Mouse (Mus musculus): ENCODE measurements around the gene Evi5.

The Evi5 gene

GRCm38 (mm10) chr5:107873330-107873729, 1.6 kb downstream of the Evi5 start:
- no peak for DNase-seq (ENCODE audit: low spot score in 2 of 2)

DNA sequence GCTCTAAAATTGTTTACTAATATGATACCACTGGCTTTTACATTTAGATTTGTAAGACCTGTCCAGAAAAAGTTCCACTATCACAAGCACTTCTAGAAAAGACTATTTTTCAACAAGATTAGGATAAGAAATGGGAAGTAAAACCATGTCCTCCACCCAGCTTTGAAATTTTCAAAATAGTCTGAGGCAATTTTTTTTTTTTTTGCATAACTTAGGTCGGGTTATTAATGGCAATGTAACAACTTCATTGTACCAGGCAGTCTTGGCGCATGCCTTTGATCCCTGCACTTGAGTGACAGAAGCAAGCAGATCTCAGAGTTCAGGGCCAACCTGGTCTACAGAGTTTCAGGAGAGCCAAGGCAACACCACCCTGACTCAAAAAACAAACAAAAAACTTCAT, 5.2 kb downstream of the Evi5 start:
- DNase-seq (ENCODE audit: low spot score in 2 of 2): no peak

DNA sequence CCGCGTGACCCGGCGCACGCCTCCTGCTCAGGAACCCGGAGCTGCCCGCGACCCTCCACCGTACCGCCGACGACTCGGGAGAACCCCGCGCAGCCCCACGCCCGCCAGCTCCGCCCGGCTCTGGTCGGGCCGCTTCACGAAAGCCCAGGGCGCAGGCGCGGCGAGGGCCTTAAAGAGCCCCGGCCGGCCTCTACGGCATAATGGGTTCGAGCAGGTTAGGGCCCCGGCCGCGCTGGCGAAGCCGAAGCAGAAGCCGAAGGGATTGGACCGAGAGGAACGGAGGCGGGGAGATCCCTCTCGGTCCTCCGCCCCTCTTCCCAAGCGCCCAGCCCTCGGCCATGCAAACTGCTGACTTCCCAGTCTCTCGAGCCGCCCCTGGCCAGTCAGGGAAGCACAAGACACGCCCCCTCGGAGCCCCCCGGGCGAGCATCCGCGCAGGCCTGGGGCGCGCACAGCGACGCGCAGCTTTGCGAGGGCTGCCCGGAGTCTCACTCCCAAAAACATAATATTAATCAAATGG, 5.9 kb downstream of the Evi5 start:
- DNase-seq (ENCODE audit: low spot score in 2 of 2): peak; percentile 86 to 94

- DNase-seq (ENCODE audit: low spot score in 2 of 2): peak; percentile 57 to 60
These were observed 6.7 kb downstream of the Evi5 start for GRCm38 (mm10) chr5:107867970-107868904.

GRCm38 (mm10) chr5:107866127-107867126, 8.5 kb downstream of the Evi5 start:
- DNase-seq (ENCODE audit: low spot score in 2 of 2): peak in 1 of 2 experiments; percentile 19

DNA sequence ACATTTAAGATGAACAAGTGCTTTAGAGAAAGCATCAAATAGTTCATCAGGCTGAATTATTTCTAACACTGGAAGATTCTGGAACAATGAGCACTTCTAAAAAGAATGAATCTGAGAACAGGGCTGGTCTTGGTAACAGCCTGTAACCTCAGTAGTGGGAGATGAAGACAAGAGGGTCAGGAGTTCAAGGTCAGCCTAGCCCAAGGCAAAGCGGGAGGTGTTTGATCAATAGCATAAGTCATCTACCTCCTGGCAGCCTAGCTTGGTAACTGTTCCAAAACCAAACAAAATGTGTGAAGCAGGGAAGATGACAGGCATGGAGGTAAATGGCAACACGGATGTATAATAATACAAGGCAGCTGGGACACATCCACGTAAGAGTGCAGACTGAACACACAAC, 10.9 kb downstream of the Evi5 start:
- DNase-seq (ENCODE audit: low spot score in 2 of 2): no peak

- no peak for DNase-seq (ENCODE audit: low spot score in 2 of 2)
These were observed 15.9 kb downstream of the Evi5 start for GRCm38 (mm10) chr5:107858963-107859362.

DNA sequence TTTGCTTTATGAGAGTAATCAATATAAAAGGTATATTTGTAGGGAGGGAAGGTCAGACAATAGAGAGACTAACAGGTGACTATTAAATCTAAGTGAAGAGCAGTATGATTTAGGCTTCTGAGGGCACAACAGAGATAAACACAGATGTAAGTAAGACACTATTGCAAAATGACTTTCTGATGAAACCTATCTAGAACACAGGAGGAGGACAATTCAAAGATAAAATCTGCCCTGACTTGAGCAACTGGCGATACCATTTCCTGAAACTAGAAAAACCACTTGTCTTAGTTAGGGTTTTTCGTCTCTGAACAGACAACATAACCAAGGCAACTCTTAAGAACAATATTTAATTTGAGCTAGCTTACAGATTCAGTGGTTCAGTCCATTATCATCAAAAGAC, 19.4 kb downstream of the Evi5 start:
- DNase-seq (ENCODE audit: low spot score in 2 of 2): no peak

- no peak for DNase-seq (ENCODE audit: low spot score in 2 of 2)
These were observed 20.4 kb downstream of the Evi5 start for GRCm38 (mm10) chr5:107854556-107854955.

GRCm38 (mm10) chr5:107853807-107854206, 21.1 kb downstream of the Evi5 start:
- peak in 1 of 2 experiments; percentile 22 for DNase-seq (ENCODE audit: low spot score in 2 of 2)

DNA sequence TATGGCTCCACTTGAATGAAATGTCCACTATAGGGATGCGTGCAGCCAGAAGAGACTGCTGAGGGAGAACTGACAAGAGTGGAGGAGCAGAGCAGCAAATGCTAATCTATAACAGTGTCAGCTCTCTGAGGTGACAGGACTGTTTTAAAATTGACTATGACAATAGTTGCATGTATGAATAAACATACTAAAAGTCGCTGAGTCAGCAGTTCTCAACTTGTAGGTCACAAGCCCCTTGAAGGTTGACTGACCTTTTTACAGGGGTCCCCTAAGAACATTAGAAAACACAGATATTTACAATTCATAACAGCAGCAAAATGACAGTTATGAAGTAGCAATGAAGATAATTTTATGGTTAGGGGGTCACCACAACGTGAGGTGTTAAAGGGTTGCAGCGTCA, 25.9 kb downstream of the Evi5 start:
- DNase-seq (ENCODE audit: low spot score in 2 of 2): no peak

DNA sequence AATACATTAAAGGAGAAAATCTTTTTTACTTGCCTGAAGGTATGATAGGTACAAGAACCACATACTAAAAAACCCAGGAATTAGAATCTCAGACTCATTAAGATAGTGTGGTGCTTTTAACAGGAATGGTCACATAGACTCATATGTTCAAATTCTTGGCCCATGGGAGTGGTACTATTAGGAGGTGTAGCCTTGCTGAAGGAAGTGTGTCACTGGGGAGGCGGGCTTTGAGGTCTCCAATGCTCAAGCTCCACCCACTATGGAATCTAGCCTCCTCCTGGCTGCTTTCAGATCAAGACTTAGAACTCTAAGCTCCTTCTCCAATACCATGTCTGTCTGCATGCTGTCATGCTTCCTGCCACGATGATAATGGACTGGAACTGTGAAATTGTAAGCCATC, 27.1 kb downstream of the Evi5 start:
- DNase-seq (ENCODE audit: low spot score in 2 of 2): no peak

DNA sequence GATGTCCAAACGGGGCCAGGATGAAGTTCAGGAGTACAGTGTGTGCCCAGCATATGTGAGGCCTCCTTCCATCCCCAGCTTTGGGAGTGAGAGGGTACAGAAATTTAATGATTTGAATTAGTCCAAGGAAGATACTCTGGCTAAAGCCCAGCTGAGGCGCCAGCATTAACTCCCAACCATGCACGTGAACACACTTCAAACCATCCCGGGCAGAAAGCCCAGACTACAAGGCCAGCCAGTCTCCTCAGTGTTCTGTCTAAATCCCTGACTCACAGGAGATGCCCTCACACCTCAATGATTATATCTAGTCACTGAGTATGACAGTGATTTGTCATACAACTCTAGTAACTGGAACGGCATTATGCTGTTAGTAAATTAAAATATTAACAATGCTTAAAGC, 27.6 kb downstream of the Evi5 start:
- DNase-seq (ENCODE audit: low spot score in 2 of 2): peak in 1 of 2 experiments; percentile 29

DNA sequence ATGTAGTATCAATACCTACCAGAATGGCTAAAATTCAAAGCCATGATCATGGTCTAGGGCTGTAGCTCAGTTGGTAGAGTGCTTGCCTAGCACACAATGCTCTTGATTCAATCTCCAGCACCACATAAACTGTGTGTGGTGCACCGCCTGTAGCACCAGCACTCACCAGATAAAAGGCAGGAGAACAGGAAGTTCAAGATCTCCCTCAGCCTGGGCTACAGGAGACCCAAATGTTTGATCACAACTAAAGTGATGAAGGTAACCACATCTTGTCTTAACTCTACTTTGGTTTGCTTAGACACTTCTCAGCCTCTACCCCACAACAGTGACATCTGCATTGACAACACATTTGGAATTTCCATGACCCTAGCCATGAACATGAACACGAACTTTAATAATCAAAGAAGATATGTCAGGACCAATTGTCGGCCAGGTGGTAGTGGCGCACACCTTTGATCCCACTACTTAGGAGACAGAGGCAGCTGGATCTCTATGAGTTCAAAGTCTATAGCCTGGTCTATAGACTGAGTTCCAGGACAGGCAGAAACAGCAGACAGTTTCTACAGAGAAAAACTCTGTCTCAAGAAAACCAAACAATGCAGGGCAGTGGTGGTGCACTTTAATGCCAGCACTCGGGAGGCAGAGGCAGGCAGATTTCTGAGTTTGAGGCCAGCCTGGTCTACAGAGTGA, 34.2 kb downstream of the Evi5 start:
- no peak for DNase-seq (ENCODE audit: low spot score in 2 of 2)

DNA sequence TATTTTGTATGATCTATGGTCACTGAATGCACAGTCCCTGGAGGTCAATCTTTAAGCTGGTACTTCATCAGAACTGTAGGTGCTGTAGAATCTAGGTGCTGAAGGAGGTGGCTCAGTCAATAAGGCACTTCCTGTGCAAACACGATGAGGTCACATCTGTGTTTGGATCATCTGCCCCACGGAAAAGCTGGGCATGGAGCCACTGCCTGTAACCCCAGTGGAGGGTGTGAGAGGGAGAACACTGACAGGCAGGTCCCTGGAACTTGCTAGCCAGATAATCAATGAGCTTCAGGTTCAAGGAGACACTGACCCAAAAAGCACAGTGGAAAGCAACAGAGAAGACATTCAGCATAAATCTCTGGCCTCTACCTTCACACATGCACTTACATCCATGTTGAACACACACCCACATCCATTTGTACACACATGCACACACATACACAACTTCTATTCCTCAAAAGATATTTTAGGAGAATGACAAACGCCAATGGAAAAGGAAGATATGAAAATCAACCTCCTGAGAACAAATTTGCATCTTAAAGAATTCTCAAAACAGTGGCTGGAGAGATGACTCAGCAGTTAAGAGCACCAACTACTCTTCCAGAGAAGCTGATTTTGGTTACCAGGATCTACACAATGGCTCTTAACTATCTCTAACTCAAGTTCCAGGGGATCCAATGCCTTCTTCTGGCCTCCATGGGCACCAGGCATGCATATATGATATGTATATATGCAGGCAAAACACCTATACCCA, 35.8 kb downstream of the Evi5 start:
- no peak for DNase-seq (ENCODE audit: low spot score in 2 of 2)

- DNase-seq (ENCODE audit: low spot score in 2 of 2): no peak
These were observed 40.6 kb downstream of the Evi5 start for GRCm38 (mm10) chr5:107834287-107834686.

- DNase-seq (ENCODE audit: low spot score in 2 of 2): no peak
These were observed 43.6 kb downstream of the Evi5 start for GRCm38 (mm10) chr5:107831351-107831750.

DNA sequence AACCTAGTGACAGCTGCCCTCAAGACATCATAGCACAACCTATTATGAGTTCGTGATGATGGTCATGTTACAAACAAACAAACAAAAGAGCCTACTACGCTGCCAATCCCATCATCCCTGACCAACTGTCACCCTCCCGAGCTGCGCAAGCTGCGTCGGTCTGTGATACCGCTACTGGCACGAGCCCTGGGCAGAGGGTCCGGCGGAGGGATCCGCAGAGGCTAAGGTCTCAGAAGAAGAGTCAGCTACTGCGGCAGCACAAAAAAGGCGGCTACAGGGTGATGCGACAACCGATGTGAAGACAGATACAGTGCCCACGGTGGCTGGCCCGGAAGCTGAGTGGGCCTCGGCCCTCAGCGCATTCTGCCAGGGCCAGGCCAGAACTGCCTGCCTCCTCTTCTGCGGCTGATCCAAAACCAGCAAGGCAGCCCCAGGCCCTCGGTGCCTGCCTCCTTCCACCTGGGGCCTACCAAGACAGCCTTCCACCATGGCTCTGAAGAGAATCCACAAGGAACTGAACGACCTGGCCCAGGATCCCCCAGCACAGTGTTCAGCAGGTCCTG, 44.8 kb downstream of the Evi5 start, which contains the start of gene Ube2d2b:
Ube2d2b (plus strand) TSS at position 102 of the 563 bp plus-strand sequence.
- no peak for DNase-seq (ENCODE audit: low spot score in 2 of 2)

GRCm38 (mm10) chr5:107822521-107822920, 52.4 kb downstream of the Evi5 start:
- DNase-seq (ENCODE audit: low spot score in 2 of 2): no peak

- DNase-seq (ENCODE audit: low spot score in 2 of 2): no peak
These were observed 60.3 kb downstream of the Evi5 start for GRCm38 (mm10) chr5:107814651-107815050.

Measured in urinary bladder, postnatal 36 days (tissue).